Mouse (Mus musculus) urinary bladder, postnatal 4 days (tissue): ENCODE data around the gene Mettl9.
A peak's percentile ranks its signal among the peaks of the same experiment; 100 is the strongest.

Experiments used
- DNase-seq, 2 experiments: peaks; one replicate each; pipeline ENCODE4 v3.0.0; 2021 to 2022; ENCODE audit warnings: low spot score in 2 of 2

Mettl9 gene

GRCm38 (mm10) chr7:121098614-121099389 lies 64.6 kb downstream of the Mettl9 start:
- no peak for DNase-seq

GRCm38 (mm10) chr7:121107851-121108250 lies 73.6 kb downstream of the Mettl9 start:
- DNase-seq, result no peak

GRCm38 (mm10) chr7:121111321-121111720 lies 77.1 kb downstream of the Mettl9 start:
- DNase-seq, result no peak

- no peak for DNase-seq
These were observed 77.5 kb downstream of the Mettl9 start for GRCm38 (mm10) chr7:121111762-121112161.

- peak; percentile 48 to 87 for DNase-seq
These were observed 86.0 kb downstream of the Mettl9 start for GRCm38 (mm10) chr7:121120143-121120818.
